Mouse (Mus musculus) brain, embryonic 14.5 days (tissue): ENCODE results near the gene Allc.

Experiments used
- CTCF ChIP-seq: fragments of 200-500 bp; IDR thresholded peaks from 2 replicates; pipeline ENCODE4 v1.5.1; 2012; ENCODE audit warnings: inconsistent platforms, mild to moderate bottlenecking, moderate library complexity, borderline replicate concordance; ENCODE audit not compliant: insufficient read depth, insufficient read length; ENCODE audit errors: extremely low read depth
- POLR2A ChIP-seq: fragments of 200-500 bp; IDR thresholded peaks from 2 replicates; pipeline ENCODE4 v1.6.1; 2012; ENCODE audit warnings: mild to moderate bottlenecking, inconsistent platforms, borderline replicate concordance; ENCODE audit not compliant: poor library complexity, insufficient read depth, insufficient read length, severe bottlenecking; ENCODE audit errors: extremely low read depth

DNA sequence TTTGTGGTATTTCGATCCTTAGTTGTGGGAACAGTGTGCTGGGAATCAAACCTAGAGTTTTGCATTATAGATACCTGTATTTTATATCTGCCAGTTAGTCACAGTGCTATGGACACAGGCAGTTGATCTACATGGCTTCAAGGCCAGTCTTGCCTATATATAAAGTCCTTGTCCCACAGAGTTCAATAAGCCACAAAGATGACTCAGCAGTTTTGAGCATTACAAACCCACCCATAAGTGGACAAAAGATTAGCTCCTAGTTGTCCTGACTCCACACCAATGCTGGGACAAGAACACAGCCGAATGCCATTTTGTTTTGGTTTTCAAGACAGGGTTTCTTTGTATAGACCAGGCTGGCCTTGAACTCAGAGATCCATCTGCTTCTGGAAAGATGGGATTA, 46.1 kb upstream of the Allc start:
- no peak for TF ChIP-seq CTCF
- TF ChIP-seq POLR2A, result no peak
